Mouse (Mus musculus) neural tube, embryonic 13.5 days (tissue): Measurements from ENCODE around the gene Lgalsl. TPM values are rescaled to one million over a fixed set of nuclear protein-coding genes. Genes with fewer than 3 reads are reported as not detected.

Experiments used
- ATAC-seq: fragments of 200-750 bp; cut with Nextera tagmentation; 2 replicates; pipeline ENCODE4 v1.8.0; 2017; ENCODE audit warnings: low read depth, mild to moderate bottlenecking, moderate TSS enrichment, moderate library complexity
- H3K27ac ChIP-seq: fragments of 300-500 bp; sonication (generic); replicated peaks from 2 replicates; pipeline ENCODE4 v1.5.1; 2015; ENCODE audit warnings: moderate library complexity, mild to moderate bottlenecking, inconsistent platforms
- H3K27me3 ChIP-seq: fragments of 300-500 bp; sonication (generic); 2 replicates; pipeline ENCODE4 v1.6.1; 2015; ENCODE audit warnings: mild to moderate bottlenecking, inconsistent platforms
- H3K36me3 ChIP-seq: fragments of 300-500 bp; sonication (generic); 2 replicates; pipeline ENCODE4 v1.6.1; 2015; ENCODE audit warnings: mild to moderate bottlenecking, inconsistent platforms
- H3K4me1 ChIP-seq: fragments of 300-500 bp; sonication (generic); replicated peaks from 2 replicates; pipeline ENCODE4 v1.6.1; 2015; ENCODE audit warnings: inconsistent platforms
- H3K4me2 ChIP-seq: fragments of 300-500 bp; sonication (generic); 2 replicates; pipeline ENCODE4 v1.6.1; 2015; ENCODE audit warnings: inconsistent platforms, mild to moderate bottlenecking, moderate library complexity
- H3K4me3 ChIP-seq: fragments of 300-500 bp; sonication (generic); 2 replicates; pipeline ENCODE4 v1.5.1; 2015; ENCODE audit warnings: mild to moderate bottlenecking, inconsistent platforms
- H3K9ac ChIP-seq: fragments of 300-500 bp; sonication (generic); 2 replicates; pipeline ENCODE4 v1.6.1; 2015; ENCODE audit warnings: moderate library complexity, mild to moderate bottlenecking, inconsistent platforms
- H3K9me3 ChIP-seq: fragments of 300-500 bp; sonication (generic); 2 replicates; pipeline ENCODE4 v1.6.1; 2016; ENCODE audit warnings: inconsistent platforms
- WGBS: fragments of 180-500 bp; shearing (Covaris S2); methylation state at CpG from one replicate; pipeline ENCODE4 v1.1.7; 2015; 5-methylcytosine and 5-hydroxymethylcytosine counted together
- polyA plus RNA-seq: library from polyadenylated mRNA; unstranded; fragments of >200 nt; fragmentation: Nextera tagmentation; extraction: Ambion mirVana; gene quantifications from 2 replicates; pipeline ENCODE4 v1.2.1, GENCODE M21; 2015

Gene Lgalsl
- polyA plus RNA-seq, result 50.9 and 51.6 TPM in 2 replicates

GRCm38 (mm10) chr11:20830686-20831505 lies at the start of gene Lgalsl:
Lgalsl (minus strand) TSS chr11:20831056.
- H3K36me3 ChIP-seq, result peaks cover 24% of the 10 kb centered on the region
- H3K9me3 ChIP-seq, result no peaks in the 10 kb centered on the region
- ATAC-seq, result peak; percentile 85
- H3K9ac ChIP-seq, result peak within 1 kb of the TSS; percentile 94
- H3K27ac ChIP-seq, result peak within 1 kb of the TSS; percentile 94
- peaks cover 34% of the 10 kb centered on the region for H3K4me1 ChIP-seq
- WGBS, result under 1% methylated on average over 91 of the region's 102 CpGs
- peak within 1 kb of the TSS; percentile 83 for H3K4me2 ChIP-seq
- H3K4me3 ChIP-seq, result peak within 1 kb of the TSS; percentile 75
- H3K27me3 ChIP-seq, result peaks cover 5% of the 10 kb centered on the region

- Histone ChIP-seq H3K9ac (no peak overlapping the region), H3K9me3 (no peaks in the 10 kb centered on the region), H3K4me2 (no peak overlapping the region), H3K27ac (no peak overlapping the region), H3K27me3 (no peaks in the 10 kb centered on the region), H3K36me3 (no peaks in the 10 kb centered on the region), H3K4me1 (no peaks in the 10 kb centered on the region), H3K4me3 (no peak overlapping the region)
- peak; percentile 53; the same call in 1 of the 2 replicates for ATAC-seq
- WGBS, result 83% methylated on average over 5 of the region's 5 CpGs
Observed at GRCm38 (mm10) chr11:20878644-20879043, 47.8 kb upstream of the Lgalsl start.

- WGBS, result 93% methylated on average over 3 of the region's 3 CpGs
- Histone ChIP-seq H3K4me1 (no peaks in the 10 kb centered on the region), H3K27me3 (no peaks in the 10 kb centered on the region), H3K4me3 (no peak overlapping the region), H3K9ac (no peak overlapping the region), H3K4me2 (no peak overlapping the region), H3K36me3 (no peaks in the 10 kb centered on the region), H3K9me3 (no peaks in the 10 kb centered on the region), H3K27ac (no peak overlapping the region)
- no peak for ATAC-seq
Observed at GRCm38 (mm10) chr11:20877578-20878096, 46.8 kb upstream of the Lgalsl start.

GRCm38 (mm10) chr11:20873386-20873785 lies 42.5 kb upstream of the Lgalsl start:
- 73% methylated on average over 5 of the region's 5 CpGs for WGBS
- H3K4me2 ChIP-seq, result no peak overlapping the region
- H3K4me1 ChIP-seq, result no peaks in the 10 kb centered on the region
- ATAC-seq, result no peak
- H3K4me3 ChIP-seq, result no peak overlapping the region
- H3K9ac ChIP-seq, result no peak overlapping the region
- no peak overlapping the region for H3K27ac ChIP-seq
- H3K9me3 ChIP-seq, result no peaks in the 10 kb centered on the region
- H3K27me3 ChIP-seq, result no peaks in the 10 kb centered on the region
- no peaks in the 10 kb centered on the region for H3K36me3 ChIP-seq

- no peak for ATAC-seq
- WGBS, result 90% methylated on average over 7 of the region's 7 CpGs
- no peaks in the 10 kb centered on the region for H3K36me3 ChIP-seq
- no peaks in the 10 kb centered on the region for H3K27me3 ChIP-seq
- no peak overlapping the region for H3K27ac ChIP-seq
- H3K4me1 ChIP-seq, result no peaks in the 10 kb centered on the region
- H3K9ac ChIP-seq, result no peak overlapping the region
- no peaks in the 10 kb centered on the region for H3K9me3 ChIP-seq
- H3K4me3 ChIP-seq, result no peak overlapping the region
- no peak overlapping the region for H3K4me2 ChIP-seq
Observed at GRCm38 (mm10) chr11:20872911-20873310, 42.1 kb upstream of the Lgalsl start.

GRCm38 (mm10) chr11:20872444-20872843 lies 41.6 kb upstream of the Lgalsl start:
- no peaks in the 10 kb centered on the region for H3K36me3 ChIP-seq
- H3K9me3 ChIP-seq, result no peaks in the 10 kb centered on the region
- no peaks in the 10 kb centered on the region for H3K27me3 ChIP-seq
- H3K4me3 ChIP-seq, result no peak overlapping the region
- H3K27ac ChIP-seq, result no peak overlapping the region
- no peaks in the 10 kb centered on the region for H3K4me1 ChIP-seq
- H3K9ac ChIP-seq, result no peak overlapping the region
- 92% methylated on average over 2 of the region's 2 CpGs for WGBS
- no peak overlapping the region for H3K4me2 ChIP-seq
- ATAC-seq, result no peak

- H3K9ac ChIP-seq, result no peak overlapping the region
- no peak overlapping the region for H3K4me3 ChIP-seq
- no peaks in the 10 kb centered on the region for H3K9me3 ChIP-seq
- WGBS, result 83% methylated on average over 2 of the region's 2 CpGs
- ATAC-seq, result no peak
- no peaks in the 10 kb centered on the region for H3K27me3 ChIP-seq
- H3K36me3 ChIP-seq, result no peaks in the 10 kb centered on the region
- H3K4me1 ChIP-seq, result no peaks in the 10 kb centered on the region
- no peak overlapping the region for H3K27ac ChIP-seq
- no peak overlapping the region for H3K4me2 ChIP-seq
Observed at GRCm38 (mm10) chr11:20869927-20870326, 39.1 kb upstream of the Lgalsl start.

GRCm38 (mm10) chr11:20865450-20865849 lies 34.6 kb upstream of the Lgalsl start:
- H3K9me3 ChIP-seq, result no peaks in the 10 kb centered on the region
- H3K4me1 ChIP-seq, result 0 out of 2 replicates have a peak, but pooled peaks cover 2% of the 10 kb centered on the region
- 94% methylated on average over 3 of the region's 3 CpGs for WGBS
- H3K36me3 ChIP-seq, result no peaks in the 10 kb centered on the region
- no peaks in the 10 kb centered on the region for H3K27me3 ChIP-seq
- H3K4me3 ChIP-seq, result no peak overlapping the region
- no peak overlapping the region for H3K9ac ChIP-seq
- no peak overlapping the region for H3K27ac ChIP-seq
- no peak overlapping the region for H3K4me2 ChIP-seq
- no peak for ATAC-seq

GRCm38 (mm10) chr11:20864647-20865046 lies 33.8 kb upstream of the Lgalsl start:
- H3K9ac ChIP-seq, result no peak overlapping the region
- H3K4me2 ChIP-seq, result no peak overlapping the region
- H3K27ac ChIP-seq, result no peak overlapping the region
- peaks cover 10% of the 10 kb centered on the region for H3K4me1 ChIP-seq
- no peaks in the 10 kb centered on the region for H3K36me3 ChIP-seq
- no peak overlapping the region for H3K4me3 ChIP-seq
- H3K9me3 ChIP-seq, result no peaks in the 10 kb centered on the region
- H3K27me3 ChIP-seq, result no peaks in the 10 kb centered on the region
- 82% methylated on average over 6 of the region's 6 CpGs for WGBS
- ATAC-seq, result no peak

- Histone ChIP-seq H3K27ac (no peak overlapping the region), H3K27me3 (no peaks in the 10 kb centered on the region), H3K4me1 (peaks cover 27% of the 10 kb centered on the region), H3K9me3 (no peaks in the 10 kb centered on the region), H3K9ac (no peak overlapping the region), H3K4me3 (no peak overlapping the region), H3K4me2 (no peak overlapping the region), H3K36me3 (no peaks in the 10 kb centered on the region)
- 81% methylated on average over 5 of the region's 5 CpGs for WGBS
- no peak for ATAC-seq
Observed at GRCm38 (mm10) chr11:20862101-20862500, 31.2 kb upstream of the Lgalsl start.

- Histone ChIP-seq H3K4me1 (peaks cover 43% of the 10 kb centered on the region), H3K36me3 (no peaks in the 10 kb centered on the region), H3K4me3 (no peak overlapping the region), H3K9me3 (no peaks in the 10 kb centered on the region), H3K9ac (no peak overlapping the region), H3K27ac (no peak overlapping the region), H3K27me3 (no peaks in the 10 kb centered on the region), H3K4me2 (no peak overlapping the region)
- ATAC-seq, result no peak
- WGBS, result 91% methylated on average over 3 of the region's 3 CpGs
Observed at GRCm38 (mm10) chr11:20860351-20860750, 29.5 kb upstream of the Lgalsl start.

GRCm38 (mm10) chr11:20859858-20860257 lies 29.0 kb upstream of the Lgalsl start:
- peak overlapping the region; percentile 78 for H3K27ac ChIP-seq
- no peak overlapping the region for H3K9ac ChIP-seq
- no peak overlapping the region for H3K4me3 ChIP-seq
- peaks cover 45% of the 10 kb centered on the region for H3K4me1 ChIP-seq
- no peaks in the 10 kb centered on the region for H3K36me3 ChIP-seq
- no peak for ATAC-seq
- H3K4me2 ChIP-seq, result peak overlapping the region; percentile 29
- no peaks in the 10 kb centered on the region for H3K9me3 ChIP-seq
- WGBS, result 51% methylated on average over 6 of the region's 6 CpGs
- no peaks in the 10 kb centered on the region for H3K27me3 ChIP-seq
